ENCODE assay signal across 18 mouse cellular contexts in the genomic region with DNA sequence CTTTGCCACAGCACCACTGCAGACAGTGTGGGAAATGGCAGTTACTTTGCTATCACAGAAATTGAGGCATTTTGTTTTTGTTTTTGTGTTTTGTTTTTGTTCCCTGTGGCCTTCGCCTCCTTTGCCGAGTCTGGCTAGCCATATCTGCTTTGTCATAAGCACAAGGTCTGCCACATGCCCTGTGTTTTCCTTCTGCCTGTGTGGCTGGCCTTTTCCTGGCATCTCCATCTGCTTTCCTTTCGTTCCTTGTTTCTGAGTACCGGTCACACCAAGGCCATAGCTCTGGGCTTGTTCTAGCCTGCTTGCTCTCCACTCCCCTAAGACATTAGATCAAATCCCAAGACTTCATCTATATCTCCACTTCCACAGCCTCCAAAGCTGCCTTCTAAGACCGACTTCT.
DNase-seq lines count a peak whose midpoint lies in the region; ATAC-seq lines count a peak whose summit lies in the region.
"Had no signal": no experiment of that assay in that cellular context is flagged by ENCODE, and none has a peak within 500 bp of the region (broad histone marks: within the 10 kb centered on the region; RNA-seq: fewer than 3 reads in every experiment).

No protein-coding gene starts in this region.

- H3K27ac ChIP-seq in hindbrain, embryonic 11.5 days (ENCODE audit: low read depth, low read length) = peak overlapping the region; percentile 24; the same call in 1 of the 2 replicates
- H3K27ac ChIP-seq in hindbrain, embryonic 12.5 days = no peak overlapping the region
- peak overlapping the region; percentile 23; the same call in 1 of the 2 replicates for H3K27ac ChIP-seq in neural tube, embryonic 13.5 days (replicated peaks)
- H3K27ac ChIP-seq in neural tube, embryonic 15.5 days (replicated peaks) = no peak overlapping the region
- H3K27ac ChIP-seq in limb, embryonic 10.5 days = peak overlapping the region; percentile 10; the same call in 1 of the 2 replicates
- H3K27ac ChIP-seq: embryonic facial prominence, embryonic 10.5 days; gastrocnemius, adult 2 months; hindbrain, embryonic 15.5 days had no signal

- H3K4me3 ChIP-seq in hindbrain, embryonic 11.5 days (ENCODE audit: low read depth, low read length) = no peak overlapping the region
- no peak overlapping the region for H3K4me3 ChIP-seq in hindbrain, embryonic 12.5 days
- H3K4me3 ChIP-seq in neural tube, embryonic 13.5 days = no peak overlapping the region
- no peak overlapping the region for H3K4me3 ChIP-seq in neural tube, embryonic 15.5 days (replicated peaks)
- no peak overlapping the region for H3K4me3 ChIP-seq in limb, embryonic 10.5 days
- H3K4me3 ChIP-seq: embryonic facial prominence, embryonic 10.5 days; forebrain, embryonic 10.5 days; gastrocnemius, adult 2 months; heart, embryonic 12.5 days; hindbrain, embryonic 15.5 days had no signal

- 76% methylated on average over 5 of the region's 5 CpGs for WGBS in hindbrain, embryonic 11.5 days
- 78% methylated on average over 5 of the region's 5 CpGs for WGBS in hindbrain, embryonic 12.5 days
- WGBS in neural tube, embryonic 13.5 days = 79% methylated on average over 5 of the region's 5 CpGs
- 81% methylated on average over 5 of the region's 5 CpGs for WGBS in neural tube, embryonic 15.5 days
- WGBS in limb, embryonic 10.5 days = 84% methylated on average over 5 of the region's 5 CpGs

- H3K27me3 ChIP-seq in hindbrain, embryonic 11.5 days (ENCODE audit: control insufficient read depth, insufficient read depth, low read length) = no peaks in the 10 kb centered on the region
- H3K27me3 ChIP-seq in hindbrain, embryonic 12.5 days = no peaks in the 10 kb centered on the region
- H3K27me3 ChIP-seq in neural tube, embryonic 13.5 days = no peaks in the 10 kb centered on the region
- no peaks in the 10 kb centered on the region for H3K27me3 ChIP-seq in neural tube, embryonic 15.5 days (replicated peaks)
- H3K27me3 ChIP-seq in limb, embryonic 10.5 days (ENCODE audit: low read depth, poor library complexity, severe bottlenecking) = no peaks in the 10 kb centered on the region
- H3K27me3 ChIP-seq: CH12.LX; heart, embryonic 12.5 days; hindbrain, embryonic 15.5 days; Patski had no signal

- H3K9ac ChIP-seq in hindbrain, embryonic 11.5 days (ENCODE audit: low read depth, low read length) = no peak overlapping the region
- no peak overlapping the region for H3K9ac ChIP-seq in hindbrain, embryonic 12.5 days
- H3K9ac ChIP-seq in neural tube, embryonic 13.5 days = 0 out of 2 replicates have a peak overlapping the region, but pooled peaks have one; percentile 6
- H3K9ac ChIP-seq in neural tube, embryonic 15.5 days (replicated peaks) = no peak overlapping the region
- H3K9ac ChIP-seq: heart, embryonic 12.5 days; hindbrain, embryonic 15.5 days had no signal

- H3K36me3 ChIP-seq in hindbrain, embryonic 11.5 days (ENCODE audit: control insufficient read depth, insufficient read depth, low read length) = no peaks in the 10 kb centered on the region
- H3K36me3 ChIP-seq in hindbrain, embryonic 12.5 days = no peaks in the 10 kb centered on the region
- no peaks in the 10 kb centered on the region for H3K36me3 ChIP-seq in neural tube, embryonic 13.5 days
- no peaks in the 10 kb centered on the region for H3K36me3 ChIP-seq in neural tube, embryonic 15.5 days
- no peaks in the 10 kb centered on the region for H3K36me3 ChIP-seq in limb, embryonic 10.5 days
- H3K36me3 ChIP-seq: embryonic facial prominence, embryonic 10.5 days; forebrain, embryonic 10.5 days; heart, embryonic 12.5 days; hindbrain, embryonic 15.5 days had no signal

- no peaks in the 10 kb centered on the region for H3K9me3 ChIP-seq in hindbrain, embryonic 11.5 days (ENCODE audit: control insufficient read depth, low read length)
- H3K9me3 ChIP-seq in hindbrain, embryonic 12.5 days (replicated peaks) = no peaks in the 10 kb centered on the region
- H3K9me3 ChIP-seq in neural tube, embryonic 13.5 days = no peaks in the 10 kb centered on the region
- no peaks in the 10 kb centered on the region for H3K9me3 ChIP-seq in neural tube, embryonic 15.5 days (replicated peaks)
- no peaks in the 10 kb centered on the region for H3K9me3 ChIP-seq in limb, embryonic 10.5 days (replicated peaks)
- H3K9me3 ChIP-seq: embryonic facial prominence, embryonic 10.5 days; forebrain, embryonic 10.5 days; heart, embryonic 12.5 days; hindbrain, embryonic 15.5 days had no signal

- H3K4me1 ChIP-seq in hindbrain, embryonic 11.5 days (replicated peaks; ENCODE audit: control insufficient read depth, insufficient read depth, low read length) = no peaks in the 10 kb centered on the region
- H3K4me1 ChIP-seq in hindbrain, embryonic 12.5 days = 0 out of 2 replicates have a peak, but pooled peaks cover 3% of the 10 kb centered on the region
- H3K4me1 ChIP-seq in neural tube, embryonic 13.5 days (replicated peaks) = no peaks in the 10 kb centered on the region
- peaks cover 2% of the 10 kb centered on the region; the same call in 1 of the 2 replicates for H3K4me1 ChIP-seq in neural tube, embryonic 15.5 days
- no peaks in the 10 kb centered on the region for H3K4me1 ChIP-seq in limb, embryonic 10.5 days
- H3K4me1 ChIP-seq: heart, embryonic 12.5 days; hindbrain, embryonic 15.5 days had no signal

- no peak for ATAC-seq in hindbrain, embryonic 11.5 days (ENCODE audit: low FRiP score)
- no peak for ATAC-seq in hindbrain, embryonic 12.5 days (ENCODE audit: low FRiP score)
- no peak for ATAC-seq in neural tube, embryonic 13.5 days (ENCODE audit: low read depth)
- ATAC-seq in neural tube, embryonic 15.5 days (ENCODE audit: low FRiP score) = no peak
- ATAC-seq: activated CD4-positive, CD25-positive, alpha-beta regulatory T cell, adult 4 months; forebrain, embryonic 14.5 days; Patski had no signal

- no peak for DNase-seq in hindbrain, embryonic 11.5 days (ENCODE audit: low spot score)
- DNase-seq in limb, embryonic 10.5 days (ENCODE audit: low spot score) = no peak
- no peak for DNase-seq in layer of hippocampus, adult 9-11 months
- DNase-seq: cerebellum, adult 2 months; cerebellum, postnatal 10 days; gastrocnemius, adult 2 months; gastrocnemius, postnatal 25 days had no signal

- H3K4me2 ChIP-seq in hindbrain, embryonic 11.5 days (replicated peaks; ENCODE audit: low read depth, low read length) = no peak overlapping the region
- no peak overlapping the region for H3K4me2 ChIP-seq in hindbrain, embryonic 12.5 days (replicated peaks)
- no peak overlapping the region for H3K4me2 ChIP-seq in neural tube, embryonic 13.5 days
- H3K4me2 ChIP-seq in neural tube, embryonic 15.5 days = no peak overlapping the region
- H3K4me2 ChIP-seq: heart, embryonic 12.5 days; hindbrain, embryonic 15.5 days had no signal

Comparison
In these comparisons a context has a peak if more than half of its experiments do, and no peak if none do; other contexts are left out.
1. H3K27ac ChIP-seq: peak in hindbrain, embryonic 11.5 days (single experiment), neural tube, embryonic 13.5 days (single experiment) and limb, embryonic 10.5 days (single experiment); none in hindbrain, embryonic 12.5 days (single experiment) and neural tube, embryonic 15.5 days (single experiment).